Mouse (Mus musculus) layer of hippocampus, adult 18-20 months (tissue): ENCODE data around the gene Bcl11a. TPM values are rescaled to one million over a fixed set of nuclear protein-coding genes. Genes with fewer than 3 reads are reported as not detected.

Experiments
- DNase-seq, 2 experiments: peaks; one replicate each; pipeline ENCODE4 v3.0.0; 2022; ENCODE audit warnings: low spot score in 2 of 2
- total RNA-seq, 2 experiments: library from RNA; stranded (reverse); gene quantifications; 2 replicates each; pipeline ENCODE4 v1.2.3; 2021

Bcl11a gene
- total RNA-seq, 2 experiments from 2014 or later = 98.5 to 108 TPM

GRCm38 (mm10) chr11:24148545-24148944, 70.7 kb downstream of the Bcl11a start:
- DNase-seq = no peak

GRCm38 (mm10) chr11:24149462-24150220, 71.8 kb downstream of the Bcl11a start:
- no peak for DNase-seq

GRCm38 (mm10) chr11:24152076-24152784, 74.4 kb downstream of the Bcl11a start:
- no peak for DNase-seq

GRCm38 (mm10) chr11:24153049-24153448, 75.2 kb downstream of the Bcl11a start:
- no peak for DNase-seq

- DNase-seq = no peak
Observed at GRCm38 (mm10) chr11:24158026-24158425, 80.2 kb downstream of the Bcl11a start.

- DNase-seq = no peak
Observed at GRCm38 (mm10) chr11:24159656-24160055, 81.8 kb downstream of the Bcl11a start.

- no peak for DNase-seq
Observed at GRCm38 (mm10) chr11:24161458-24161857, 83.6 kb downstream of the Bcl11a start.

GRCm38 (mm10) chr11:24162056-24162455, 84.2 kb downstream of the Bcl11a start:
- peak in 1 of 2 experiments; percentile 72 for DNase-seq

- no peak for DNase-seq
Observed at GRCm38 (mm10) chr11:24163072-24163471, 85.2 kb downstream of the Bcl11a start.

- DNase-seq = no peak
Observed at GRCm38 (mm10) chr11:24164065-24164464, 86.2 kb downstream of the Bcl11a start.

- no peak for DNase-seq
Observed at GRCm38 (mm10) chr11:24171675-24172285, 93.9 kb downstream of the Bcl11a start.

- no peak for DNase-seq
Observed at GRCm38 (mm10) chr11:24172585-24172984, 94.7 kb downstream of the Bcl11a start.

- DNase-seq = no peak
Observed at GRCm38 (mm10) chr11:24174161-24174792, 96.4 kb downstream of the Bcl11a start.

GRCm38 (mm10) chr11:24177458-24177857, 99.6 kb downstream of the Bcl11a start:
- DNase-seq = no peak

- DNase-seq = no peak
Observed at GRCm38 (mm10) chr11:24178823-24179476, 101.1 kb downstream of the Bcl11a start.

- DNase-seq = peak in 1 of 2 experiments; percentile 73
Observed at GRCm38 (mm10) chr11:24180040-24180439, 102.2 kb downstream of the Bcl11a start.

GRCm38 (mm10) chr11:24183501-24183900, 105.6 kb downstream of the Bcl11a start:
- DNase-seq = no peak

- DNase-seq = no peak
Observed at GRCm38 (mm10) chr11:24184932-24185331, 107.1 kb downstream of the Bcl11a start.

GRCm38 (mm10) chr11:24190411-24190810, 112.6 kb downstream of the Bcl11a start:
- no peak for DNase-seq

GRCm38 (mm10) chr11:24196460-24197190, 118.8 kb downstream of the Bcl11a start:
- DNase-seq = no peak
